Mouse (Mus musculus) hindbrain, embryonic 10.5 days (tissue): ENCODE data around the gene Gm26965. TPM values are rescaled to one million over a fixed set of nuclear protein-coding genes. Genes with fewer than 3 reads are reported as not detected.
A peak's percentile ranks its signal among the peaks of the same experiment; 100 is the strongest.
"Not testable (repeated sequence)": the region's sequence is repeated elsewhere in the genome, so short reads cannot be mapped to it uniquely, and the experiment has no call there.

ENCODE experiments used
- DNase-seq: peaks from one replicate; pipeline ENCODE4 v3.0.0-alpha.2; 2017; ENCODE audit warnings: low spot score
- H3K27ac ChIP-seq: fragments of 300-500 bp; sonication (generic); 2 replicates; pipeline ENCODE4 v1.5.1; 2016; ENCODE audit warnings: mild to moderate bottlenecking, moderate library complexity
- H3K27me3 ChIP-seq: fragments of 300-500 bp; sonication (generic); 2 replicates; pipeline ENCODE4 v1.6.1; 2016; ENCODE audit warnings: mild to moderate bottlenecking; ENCODE audit not compliant: poor library complexity, insufficient read depth, severe bottlenecking
- H3K36me3 ChIP-seq: fragments of 300-500 bp; sonication (generic); 2 replicates; pipeline ENCODE4 v1.6.1; 2016; ENCODE audit warnings: mild to moderate bottlenecking, moderate library complexity
- H3K4me1 ChIP-seq: fragments of 300-500 bp; sonication (generic); replicated peaks from 2 replicates; pipeline ENCODE4 v1.6.1; 2016; ENCODE audit warnings: mild to moderate bottlenecking
- H3K4me3 ChIP-seq: fragments of 300-500 bp; sonication (generic); 2 replicates; pipeline ENCODE4 v1.5.1; 2016; ENCODE audit warnings: mild to moderate bottlenecking, moderate library complexity
- H3K9me3 ChIP-seq: fragments of 300-500 bp; sonication (generic); 2 replicates; pipeline ENCODE4 v1.6.1; 2016; ENCODE audit warnings: mild to moderate bottlenecking, moderate library complexity
- WGBS: fragments of 180-500 bp; shearing (Covaris S2); methylation state at CpG from one replicate; pipeline ENCODE4 v1.1.7; 2016; 5-methylcytosine and 5-hydroxymethylcytosine counted together
- polyA plus RNA-seq: library from polyadenylated mRNA; unstranded; fragments of >200 nt; fragmentation: Nextera tagmentation; extraction: Ambion mirVana; gene quantifications from 2 replicates; pipeline ENCODE4 v1.2.1, GENCODE M21; 2016

The Gm26965 gene
- polyA plus RNA-seq, 1 experiment from 2014 or later = not detected

DNA sequence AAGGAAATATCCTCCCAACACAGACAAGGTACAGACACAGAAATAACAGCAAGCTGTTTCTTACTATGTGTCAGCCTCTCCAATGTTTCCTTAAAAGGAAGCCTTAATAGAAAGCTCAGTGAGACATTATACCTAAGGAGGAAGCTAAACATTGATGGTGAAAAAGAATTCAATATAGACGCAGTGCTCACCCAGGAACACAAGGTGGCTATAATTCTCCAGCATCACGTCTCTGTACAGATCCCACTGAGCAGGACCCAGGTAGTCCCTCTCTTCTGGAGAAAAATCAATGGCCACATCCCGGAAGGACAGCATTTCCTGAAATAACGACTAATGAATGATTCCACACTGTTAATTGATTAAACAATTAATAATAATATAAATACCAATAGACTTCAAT lies 44.4 kb downstream of the Gm26965 start:
- DNase-seq = no peak
- Histone ChIP-seq H3K27ac (no peak overlapping the region), H3K9me3 (no peaks in the 10 kb centered on the region), H3K36me3 (no peaks in the 10 kb centered on the region), H3K27me3 (no peaks in the 10 kb centered on the region), H3K4me1 (peaks cover 7% of the 10 kb centered on the region; the same call in 1 of the 2 replicates), H3K4me3 (no peak overlapping the region)
- WGBS = 72% methylated on average over 4 of the region's 4 CpGs

DNA sequence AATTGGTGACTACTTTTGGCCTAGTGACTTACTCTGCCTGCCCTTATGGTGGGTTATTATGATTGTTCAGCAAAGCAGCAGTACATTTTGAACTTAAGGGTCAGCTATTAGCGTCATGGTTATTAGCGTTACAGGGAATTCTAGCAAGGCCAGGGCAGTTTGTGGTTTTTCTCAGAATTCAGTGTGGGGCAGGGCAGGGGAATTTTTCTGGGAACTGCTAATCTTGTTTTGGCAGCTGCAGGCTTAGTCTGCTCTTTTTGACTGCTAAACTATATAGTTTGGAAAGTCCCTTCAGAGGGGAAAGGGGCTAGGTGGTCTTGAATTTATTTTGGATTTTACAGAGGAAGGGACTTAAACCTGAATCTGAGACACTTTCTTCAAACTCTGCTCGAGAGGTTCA lies 56.7 kb downstream of the Gm26965 start:
- no peak overlapping the region for H3K4me3 ChIP-seq
- no peaks in the 10 kb centered on the region for H3K4me1 ChIP-seq
- no peaks in the 10 kb centered on the region for H3K27me3 ChIP-seq
- H3K9me3 ChIP-seq = no peaks in the 10 kb centered on the region
- H3K27ac ChIP-seq = no peak overlapping the region
- H3K36me3 ChIP-seq = peaks cover 10% of the 10 kb centered on the region
- no peak for DNase-seq
- 85% methylated on average over 3 of the region's 3 CpGs for WGBS

DNA sequence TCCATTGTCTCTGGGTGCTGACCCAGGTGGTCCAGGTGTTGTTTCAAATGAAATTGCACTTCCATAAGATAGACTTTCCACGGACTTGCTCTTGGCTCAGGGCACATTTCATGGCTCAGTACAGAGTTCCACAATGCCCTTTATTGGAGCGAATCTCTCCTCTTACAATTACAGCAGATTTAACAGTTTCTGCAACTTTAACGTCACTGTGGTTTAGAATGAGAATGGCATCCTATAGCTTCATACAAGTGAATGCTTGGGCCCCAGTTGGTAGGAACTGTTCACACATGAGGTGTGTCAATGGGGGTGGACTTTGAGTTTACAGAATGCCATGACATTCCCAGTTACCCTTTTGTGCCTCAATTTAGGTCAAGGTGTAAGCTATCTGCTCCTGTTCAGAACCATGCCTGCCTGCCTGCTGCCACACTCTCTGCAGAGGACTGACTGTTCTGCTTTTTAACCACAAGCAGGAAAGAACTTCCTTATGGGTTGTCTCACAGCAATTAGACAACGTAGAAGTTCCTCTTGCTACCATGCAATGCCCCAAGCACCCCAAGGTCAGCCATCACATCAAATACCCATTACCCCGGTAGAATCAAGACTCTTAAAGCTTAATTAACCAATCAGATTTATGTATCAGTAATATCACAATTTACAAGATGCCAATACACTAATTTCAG lies 62.3 kb downstream of the Gm26965 start:
- 86% methylated on average over 3 of the region's 5 CpGs for WGBS
- H3K27ac ChIP-seq, H3K27me3 ChIP-seq, DNase-seq, H3K4me1 ChIP-seq, H3K36me3 ChIP-seq, H3K4me3 ChIP-seq, H3K9me3 ChIP-seq: not testable (repeated sequence)

DNA sequence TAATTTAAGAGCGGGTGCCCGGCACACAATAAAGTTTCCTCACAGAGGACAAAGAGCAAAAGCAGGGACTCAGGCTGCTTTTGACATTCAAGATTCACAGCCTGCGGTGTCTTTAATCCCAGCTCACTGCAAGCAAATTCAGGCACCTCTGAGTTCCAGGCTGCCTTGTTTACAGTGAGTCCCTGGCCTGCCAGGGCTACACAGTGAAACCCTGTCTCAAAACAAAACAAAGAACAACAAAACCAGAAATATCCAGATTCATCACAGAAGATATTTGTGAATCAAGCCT lies 74.0 kb downstream of the Gm26965 start:
- Histone ChIP-seq H3K27me3 (no peaks in the 10 kb centered on the region), H3K4me3 (peak overlapping the region; percentile 62), H3K4me1 (peaks cover 6% of the 10 kb centered on the region), H3K36me3 (peaks cover 6% of the 10 kb centered on the region; the same call in 1 of the 2 replicates), H3K27ac (peak overlapping the region; percentile 79), H3K9me3 (no peaks in the 10 kb centered on the region)
- DNase-seq = no peak
- 9% methylated on average over 3 of the region's 3 CpGs for WGBS

DNA sequence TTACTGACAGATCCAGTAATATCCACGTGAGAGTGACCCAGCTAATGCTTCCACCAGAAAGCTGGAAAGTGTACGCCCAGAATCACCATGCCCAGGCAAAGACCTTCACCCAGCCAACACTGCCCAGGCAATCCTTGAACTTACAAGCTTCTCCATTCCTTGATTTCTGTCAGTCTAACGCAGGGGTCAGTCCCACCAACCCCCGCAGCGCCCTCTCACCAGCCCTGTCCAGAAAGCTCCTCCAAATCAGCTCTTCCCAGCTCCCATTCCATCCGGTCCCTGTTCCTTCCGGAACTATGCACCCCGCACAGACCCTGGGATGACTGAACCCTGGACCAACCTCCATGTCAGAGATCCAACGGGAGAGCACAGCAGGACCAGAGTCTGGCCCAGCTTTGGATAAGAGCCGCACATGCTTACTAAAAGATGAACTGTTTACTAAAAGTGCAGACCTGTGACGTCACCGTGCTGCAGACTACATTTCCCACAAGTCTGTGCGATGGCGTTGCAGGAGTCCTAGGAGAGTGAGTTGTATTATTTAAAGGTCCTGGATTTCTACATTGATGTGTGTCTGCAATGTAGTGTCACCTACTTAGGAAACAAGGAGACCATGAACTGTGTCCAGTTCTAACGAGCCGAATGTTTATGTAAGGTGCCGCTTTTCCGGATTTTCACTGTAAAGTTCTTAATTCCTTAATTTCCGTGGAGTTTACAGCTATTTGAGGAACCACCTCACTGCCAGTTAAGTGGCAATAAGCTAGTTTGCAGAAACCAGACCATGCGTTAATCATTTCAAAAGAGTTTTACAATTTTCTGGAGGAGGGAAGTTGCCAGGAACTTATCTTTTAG lies 74.6 kb downstream of the Gm26965 start, which contains the start of gene Zfp874a:
Gene Zfp874a (minus strand): TSS at position 453 of the 849 bp plus-strand sequence.
- Histone ChIP-seq H3K9me3 (no peaks in the 10 kb centered on the region), H3K4me1 (peaks cover 6% of the 10 kb centered on the region), H3K36me3 (peaks cover 12% of the 10 kb centered on the region; the same call in 1 of the 2 replicates), H3K27me3 (no peaks in the 10 kb centered on the region), H3K4me3 (peak within 1 kb of the TSS; percentile 62), H3K27ac (peak within 1 kb of the TSS; percentile 79)
- 2% methylated on average over 20 of the region's 20 CpGs for WGBS
- DNase-seq = peak; percentile 78

Other genes with a start within 250 kb of the Gm26965 start
- gene Zfp458, start 247.7 kb downstream of the Gm26965 start, polyA plus RNA-seq = 1.5 and 2.0 TPM in 2 replicates
- 0.27 and 0.52 TPM in 2 replicates for gene Zfp457, start 219.7 kb downstream of the Gm26965 start, polyA plus RNA-seq
- 1.1 and 1.5 TPM in 2 replicates for gene Zfp595, start 193.6 kb downstream of the Gm26965 start, polyA plus RNA-seq
- not detected in 2 replicates for gene Gm28044, start 165.6 kb downstream of the Gm26965 start, polyA plus RNA-seq
- 0.68 and 0.69 TPM in 2 replicates for gene Zfp953, start 165.5 kb downstream of the Gm26965 start, polyA plus RNA-seq
- not detected in 2 replicates for gene Gm28041, start 150.4 kb downstream of the Gm26965 start, polyA plus RNA-seq
- 0.73 and 0.93 TPM in 2 replicates for gene Zfp456, start 150.3 kb downstream of the Gm26965 start, polyA plus RNA-seq
- 3.7 and 5.9 TPM in 2 replicates for gene Zfp429, start 126.3 kb downstream of the Gm26965 start, polyA plus RNA-seq
- gene Zfp459, start 104.7 kb downstream of the Gm26965 start, polyA plus RNA-seq = 0.92 and 1.7 TPM in 2 replicates
- 5.7 and 7.2 TPM in 2 replicates for gene Zfp874a, start 74.5 kb downstream of the Gm26965 start, polyA plus RNA-seq
- 1.4 and 1.5 TPM in 2 replicates for gene Zfp874b, start 41.9 kb downstream of the Gm26965 start, polyA plus RNA-seq
- 12.9 and 14.2 TPM in 2 replicates for gene Zfp58, start 25.6 kb downstream of the Gm26965 start, polyA plus RNA-seq
- gene Zfp87, start within 50 bp of the Gm26965 start, polyA plus RNA-seq = 26.5 and 26.6 TPM in 2 replicates
- 15.1 and 15.4 TPM in 2 replicates for gene Zfp748, start 27.7 kb upstream of the Gm26965 start, polyA plus RNA-seq
- gene Zfp729b, start 83.6 kb upstream of the Gm26965 start, polyA plus RNA-seq = 2.2 and 3.5 TPM in 2 replicates
- gene Gm49345, start 111.6 kb upstream of the Gm26965 start, polyA plus RNA-seq = not detected in 2 replicates
- gene Zfp729a, start 111.6 kb upstream of the Gm26965 start, polyA plus RNA-seq = 1.5 and 2.2 TPM in 2 replicates
- 9.0 and 11.8 TPM in 2 replicates for gene Zfp738, start 160.9 kb upstream of the Gm26965 start, polyA plus RNA-seq
- gene Zfp65, start 203.0 kb upstream of the Gm26965 start, polyA plus RNA-seq = 5.0 and 6.0 TPM in 2 replicates
- 4.5 and 4.6 TPM in 2 replicates for gene Zfp85, start 229.1 kb upstream of the Gm26965 start, polyA plus RNA-seq